Mouse (Mus musculus) embryonic facial prominence, embryonic 10.5 days (tissue): ENCODE measurements around the gene Tmem131l. TPM values are rescaled to one million over a fixed set of nuclear protein-coding genes. Genes with fewer than 3 reads are reported as not detected.

Source experiments
- DNase-seq: peaks from one replicate; pipeline ENCODE4 v3.0.0-alpha.2; 2017; ENCODE audit warnings: low spot score
- H3K27ac ChIP-seq: fragments of 300-500 bp; sonication (generic); replicated peaks from 2 replicates; pipeline ENCODE4 v1.5.1; 2016; ENCODE audit warnings: mild to moderate bottlenecking
- H3K27me3 ChIP-seq: fragments of 300-500 bp; sonication (generic); replicated peaks from 2 replicates; pipeline ENCODE4 v1.6.1; 2016; ENCODE audit warnings: low read depth, mild to moderate bottlenecking; ENCODE audit not compliant: poor library complexity, severe bottlenecking
- H3K36me3 ChIP-seq: fragments of 300-500 bp; sonication (generic); replicated peaks from 2 replicates; pipeline ENCODE4 v1.6.1; 2016; ENCODE audit warnings: mild to moderate bottlenecking, moderate library complexity
- H3K4me1 ChIP-seq: fragments of 300-500 bp; sonication (generic); 2 replicates; pipeline ENCODE4 v1.6.1; 2016
- H3K4me3 ChIP-seq: fragments of 300-500 bp; sonication (generic); 2 replicates; pipeline ENCODE4 v1.5.1; 2016; ENCODE audit warnings: mild to moderate bottlenecking, moderate library complexity
- H3K9me3 ChIP-seq: fragments of 300-500 bp; sonication (generic); 2 replicates; pipeline ENCODE4 v1.6.1; 2016; ENCODE audit warnings: mild to moderate bottlenecking
- WGBS: fragments of 180-500 bp; shearing (Covaris S2); methylation state at CpG from one replicate; pipeline ENCODE4 v1.1.7; 2016; 5-methylcytosine and 5-hydroxymethylcytosine counted together
- polyA plus RNA-seq: library from polyadenylated mRNA; unstranded; fragments of >200 nt; fragmentation: Nextera tagmentation; extraction: Ambion mirVana; gene quantifications from 2 replicates; pipeline ENCODE4 v1.2.1, GENCODE M21; 2016

Tmem131l gene
- polyA plus RNA-seq, 1 experiment from 2014 or later: 82.6 TPM

DNA sequence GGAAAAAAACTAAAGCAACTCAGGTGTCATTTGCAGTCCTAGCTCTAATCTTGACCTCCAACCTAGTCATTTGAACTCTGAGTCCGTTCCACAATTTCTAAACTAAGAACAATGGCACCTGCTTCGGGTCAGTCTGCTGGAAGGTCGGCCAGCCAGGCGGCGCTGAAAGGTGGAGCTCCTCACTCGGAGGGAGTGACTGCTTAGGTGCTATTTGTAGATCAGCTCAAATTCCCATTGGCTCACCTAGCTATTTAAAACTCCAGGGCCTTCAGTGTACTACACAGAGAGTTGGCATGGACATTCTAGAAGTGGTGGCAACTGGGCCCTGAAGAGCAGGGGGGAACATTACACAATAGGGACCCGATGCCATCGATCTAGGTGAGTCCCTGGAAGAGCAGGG is 86.1 kb downstream of the Tmem131l start:
- no peak overlapping the region for H3K27ac ChIP-seq
- H3K4me3 ChIP-seq: no peak overlapping the region
- 86% methylated on average over 8 of the region's 8 CpGs for WGBS
- H3K4me1 ChIP-seq: peaks cover 6% of the 10 kb centered on the region
- H3K27me3 ChIP-seq: no peaks in the 10 kb centered on the region
- no peaks in the 10 kb centered on the region for H3K9me3 ChIP-seq
- no peak for DNase-seq
- H3K36me3 ChIP-seq: peaks cover 89% of the 10 kb centered on the region

GRCm38 (mm10) chr3:83948801-83949200 is 91.2 kb downstream of the Tmem131l start:
- Histone ChIP-seq H3K9me3 (no peaks in the 10 kb centered on the region), H3K4me1 (peaks cover 11% of the 10 kb centered on the region), H3K36me3 (peaks cover 64% of the 10 kb centered on the region), H3K27me3 (no peaks in the 10 kb centered on the region), H3K27ac (no peak overlapping the region), H3K4me3 (no peak overlapping the region)
- no peak for DNase-seq
- WGBS: 71% methylated on average over 4 of the region's 4 CpGs

GRCm38 (mm10) chr3:83947476-83948245 is 92.3 kb downstream of the Tmem131l start:
- peaks cover 64% of the 10 kb centered on the region for H3K36me3 ChIP-seq
- no peaks in the 10 kb centered on the region for H3K27me3 ChIP-seq
- no peak overlapping the region for H3K4me3 ChIP-seq
- H3K9me3 ChIP-seq: no peaks in the 10 kb centered on the region
- WGBS: 78% methylated on average over 8 of the region's 8 CpGs
- no peak for DNase-seq
- peaks cover 11% of the 10 kb centered on the region for H3K4me1 ChIP-seq
- no peak overlapping the region for H3K27ac ChIP-seq

- Histone ChIP-seq H3K36me3 (peaks cover 64% of the 10 kb centered on the region), H3K9me3 (no peaks in the 10 kb centered on the region), H3K4me1 (peaks cover 11% of the 10 kb centered on the region), H3K4me3 (no peak overlapping the region), H3K27ac (no peak overlapping the region), H3K27me3 (no peaks in the 10 kb centered on the region)
- DNase-seq: no peak
- 75% methylated on average over 1 of the region's 1 CpGs for WGBS
These were observed 93.1 kb downstream of the Tmem131l start for GRCm38 (mm10) chr3:83946848-83947247.

- no peaks in the 10 kb centered on the region for H3K27me3 ChIP-seq
- H3K27ac ChIP-seq: no peak overlapping the region
- H3K4me3 ChIP-seq: no peak overlapping the region
- H3K4me1 ChIP-seq: peaks cover 3% of the 10 kb centered on the region
- DNase-seq: no peak
- H3K9me3 ChIP-seq: no peaks in the 10 kb centered on the region
- peaks cover 68% of the 10 kb centered on the region for H3K36me3 ChIP-seq
- WGBS: 85% methylated on average over 2 of the region's 2 CpGs
These were observed 96.3 kb downstream of the Tmem131l start for GRCm38 (mm10) chr3:83943691-83944090.

DNA sequence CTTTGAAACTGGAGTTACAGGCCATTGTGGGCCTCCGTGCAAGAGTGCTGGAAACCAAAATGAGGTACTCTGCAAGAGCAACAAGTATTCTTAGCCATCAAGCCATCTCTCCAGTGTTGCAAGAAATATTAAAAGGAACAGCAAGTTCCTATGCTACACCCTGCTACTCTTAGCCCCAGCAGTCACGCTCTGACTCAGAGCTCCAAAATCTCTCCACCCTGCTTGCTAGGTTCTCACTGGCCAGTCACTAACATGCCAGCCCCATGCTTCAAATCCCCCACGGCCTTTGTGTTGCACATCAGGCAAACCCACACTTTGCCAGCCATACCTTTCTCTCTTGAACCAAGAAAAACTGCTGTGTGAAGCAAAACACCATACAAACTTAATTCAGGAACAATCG is 96.8 kb downstream of the Tmem131l start:
- Histone ChIP-seq H3K27ac (no peak overlapping the region), H3K9me3 (no peaks in the 10 kb centered on the region), H3K36me3 (peaks cover 71% of the 10 kb centered on the region), H3K4me3 (no peak overlapping the region), H3K4me1 (no peaks in the 10 kb centered on the region), H3K27me3 (no peaks in the 10 kb centered on the region)
- no peak for DNase-seq
- WGBS: 84% methylated on average over 4 of the region's 4 CpGs

GRCm38 (mm10) chr3:83941921-83942320 is 98.1 kb downstream of the Tmem131l start:
- no peak for DNase-seq
- no peak overlapping the region for H3K4me3 ChIP-seq
- H3K27me3 ChIP-seq: no peaks in the 10 kb centered on the region
- no peaks in the 10 kb centered on the region for H3K4me1 ChIP-seq
- WGBS: 86% methylated on average over 4 of the region's 4 CpGs
- H3K36me3 ChIP-seq: peaks cover 83% of the 10 kb centered on the region
- no peak overlapping the region for H3K27ac ChIP-seq
- no peaks in the 10 kb centered on the region for H3K9me3 ChIP-seq

DNA sequence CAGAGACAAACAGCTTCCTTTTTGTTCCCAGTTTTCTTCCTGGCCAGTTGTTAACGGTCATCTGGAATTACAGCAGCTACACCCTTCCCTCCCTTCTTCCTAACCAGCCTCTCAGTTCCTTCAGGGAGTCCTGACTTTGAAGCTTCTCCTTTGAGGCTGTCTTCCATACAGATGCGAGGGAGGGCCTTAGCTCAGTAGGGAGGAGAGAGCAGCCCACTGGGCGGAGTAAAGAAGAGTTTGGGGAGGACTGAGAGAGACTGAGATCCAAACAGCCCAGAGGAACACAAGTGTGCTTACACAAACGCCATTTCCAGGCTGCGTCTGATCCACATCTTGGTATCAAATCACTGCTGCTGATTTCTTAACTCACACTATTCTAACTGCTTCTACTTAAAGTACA is 101.1 kb downstream of the Tmem131l start:
- Histone ChIP-seq H3K27me3 (no peaks in the 10 kb centered on the region), H3K4me1 (no peaks in the 10 kb centered on the region), H3K27ac (no peak overlapping the region), H3K36me3 (peaks cover 97% of the 10 kb centered on the region), H3K9me3 (no peaks in the 10 kb centered on the region), H3K4me3 (no peak overlapping the region)
- 51% methylated on average over 5 of the region's 5 CpGs for WGBS
- no peak for DNase-seq

GRCm38 (mm10) chr3:83934514-83934913 is 105.5 kb downstream of the Tmem131l start:
- whole genome bisulfite sequencing: 92% methylated on average over 10 of the region's 10 CpGs
- DNase-seq: no peak
- peaks cover 99% of the 10 kb centered on the region for H3K36me3 ChIP-seq

DNA sequence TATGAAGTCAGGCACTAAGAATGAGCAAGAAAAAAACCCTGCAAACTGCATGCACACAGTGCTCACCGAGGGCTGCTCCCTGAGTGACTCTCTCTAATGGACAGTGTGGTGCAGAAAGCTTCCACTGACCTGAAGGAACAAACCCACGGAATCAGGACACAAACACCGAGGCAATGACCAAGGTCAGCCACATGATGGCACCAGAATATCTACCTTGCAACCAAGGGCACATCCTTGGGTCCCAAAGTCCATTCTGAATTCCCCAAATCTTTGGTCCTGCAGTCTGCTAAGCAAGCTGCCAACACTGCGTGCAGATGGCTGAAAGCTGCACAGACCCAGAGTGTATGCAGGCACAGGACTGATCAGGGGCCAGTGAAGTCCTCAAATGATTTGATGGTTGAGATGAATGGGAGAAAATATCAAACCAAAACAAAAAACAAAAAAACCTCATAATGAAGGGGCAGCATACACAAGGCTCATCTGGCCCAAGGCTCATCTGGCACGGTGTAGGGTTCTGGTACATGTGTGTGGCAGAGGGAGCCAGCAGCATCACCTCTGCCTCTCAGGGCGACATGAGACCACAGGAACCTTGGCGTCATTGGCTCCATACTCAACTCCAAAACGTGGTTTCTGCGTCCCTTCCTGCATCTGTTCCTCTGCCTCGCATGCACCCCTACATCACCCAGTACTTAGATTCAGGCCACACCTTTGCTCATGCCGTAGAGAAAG is 124.0 kb downstream of the Tmem131l start:
- Histone ChIP-seq H3K36me3 (peaks cover 99% of the 10 kb centered on the region), H3K4me3 (no peak overlapping the region), H3K9me3 (no peaks in the 10 kb centered on the region), H3K4me1 (no peaks in the 10 kb centered on the region), H3K27me3 (no peaks in the 10 kb centered on the region), H3K27ac (no peak overlapping the region)
- WGBS: 80% methylated on average over 11 of the region's 11 CpGs
- peak; percentile 52 for DNase-seq

More at GRCm38 (mm10) chr3:83934514-83934913, 105.5 kb downstream of the Tmem131l start:
- Histone ChIP-seq H3K4me1 (no peaks in the 10 kb centered on the region), H3K9me3 (no peaks in the 10 kb centered on the region), H3K27me3 (no peaks in the 10 kb centered on the region), H3K4me3 (no peak overlapping the region), H3K27ac (no peak overlapping the region)

GRCm38 (mm10) chr3:83915102-83915501 is 124.9 kb downstream of the Tmem131l start:
- Histone ChIP-seq H3K36me3 (peaks cover 99% of the 10 kb centered on the region), H3K4me1 (no peaks in the 10 kb centered on the region), H3K27ac (no peak overlapping the region), H3K27me3 (no peaks in the 10 kb centered on the region), H3K9me3 (no peaks in the 10 kb centered on the region), H3K4me3 (no peak overlapping the region)
- no peak for DNase-seq
- WGBS: 87% methylated on average over 3 of the region's 3 CpGs

GRCm38 (mm10) chr3:83910707-83911106 is 129.3 kb downstream of the Tmem131l start:
- Histone ChIP-seq H3K36me3 (peaks cover 98% of the 10 kb centered on the region), H3K4me1 (no peaks in the 10 kb centered on the region), H3K27me3 (no peaks in the 10 kb centered on the region), H3K9me3 (no peaks in the 10 kb centered on the region), H3K27ac (no peak overlapping the region), H3K4me3 (no peak overlapping the region)
- DNase-seq: no peak
- 92% methylated on average over 5 of the region's 5 CpGs for WGBS

DNA sequence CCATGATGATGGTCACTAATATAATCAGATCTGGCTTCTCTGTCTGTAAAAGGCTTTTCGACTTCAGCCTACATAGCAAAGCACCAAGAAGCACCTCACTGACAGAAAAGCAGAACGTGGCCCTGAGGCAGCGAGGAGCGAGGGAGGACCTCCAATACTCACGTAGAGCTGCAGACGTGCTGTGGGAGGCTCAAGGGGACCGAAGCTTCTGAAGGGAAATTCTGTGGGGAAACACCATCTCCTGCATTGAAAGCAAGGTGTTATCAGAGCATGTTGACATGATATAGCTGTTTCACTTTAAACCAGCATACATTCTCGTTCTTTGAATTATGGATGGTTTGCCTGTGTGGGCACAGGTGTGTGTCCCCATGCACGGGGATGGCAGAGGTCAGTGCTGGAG is 133.8 kb downstream of the Tmem131l start:
- no peak overlapping the region for H3K4me3 ChIP-seq
- no peak overlapping the region for H3K27ac ChIP-seq
- no peaks in the 10 kb centered on the region for H3K9me3 ChIP-seq
- DNase-seq: no peak
- no peaks in the 10 kb centered on the region for H3K4me1 ChIP-seq
- peaks cover 99% of the 10 kb centered on the region for H3K36me3 ChIP-seq
- H3K27me3 ChIP-seq: no peaks in the 10 kb centered on the region
- 94% methylated on average over 9 of the region's 9 CpGs for WGBS
